Mouse (Mus musculus): ENCODE measurements around the gene Gm20388.

Gm20388 gene

DNA sequence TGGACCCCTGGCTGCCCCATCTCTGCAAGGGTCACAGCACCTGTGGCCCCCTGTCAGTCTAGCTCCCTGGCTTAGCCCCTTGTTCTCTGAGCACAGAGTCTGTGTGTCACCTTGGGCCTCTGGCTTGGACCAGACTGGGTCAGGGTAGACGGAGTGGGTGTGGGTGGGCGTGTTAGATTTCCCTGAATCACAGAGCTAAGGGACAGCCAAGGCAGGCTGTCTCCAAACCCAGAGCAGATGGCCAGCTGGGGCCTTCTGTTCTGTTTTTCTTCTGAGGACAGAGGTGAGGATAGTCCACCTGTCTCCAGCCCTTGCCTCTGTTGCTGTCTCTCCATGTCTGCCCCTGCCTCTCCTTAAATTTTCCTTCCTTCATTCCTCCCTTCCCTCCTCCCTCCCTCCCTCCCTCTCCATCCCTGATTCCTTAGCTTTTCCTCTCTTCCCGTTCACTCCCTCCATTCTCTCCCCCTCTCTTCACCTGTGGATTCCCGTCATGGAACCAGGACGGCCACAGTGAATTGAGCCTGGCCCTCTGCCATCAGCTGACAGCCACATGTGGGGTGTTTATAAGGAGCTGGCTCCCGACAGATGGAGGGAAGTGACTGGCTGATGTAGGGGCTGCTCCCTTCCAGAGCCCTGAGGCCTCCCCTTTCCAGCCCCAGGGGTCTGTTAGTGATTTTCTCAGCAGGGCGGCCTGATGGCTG lies 1852.5 kb downstream of the Gm20388 start:
- DNase-seq (ENCODE audit: extremely low spot score), result no peak

DNA sequence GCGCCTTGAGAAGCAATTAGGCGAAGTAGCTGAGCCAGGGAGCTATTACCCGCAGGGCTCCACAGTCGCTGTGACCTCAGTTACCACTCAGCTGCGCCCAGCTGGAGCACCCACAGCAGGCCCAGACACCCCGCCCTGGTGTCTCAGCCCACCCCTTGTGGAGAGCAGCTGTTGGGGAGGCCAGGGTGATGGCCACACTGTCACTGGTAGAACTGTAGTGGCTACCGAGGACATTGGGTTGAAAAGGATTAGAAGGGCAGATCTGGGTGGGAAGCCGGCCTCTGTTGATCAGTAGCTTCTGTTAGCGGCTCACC lies 1853.0 kb downstream of the Gm20388 start:
- DNase-seq (ENCODE audit: extremely low spot score), result no peak

DNA sequence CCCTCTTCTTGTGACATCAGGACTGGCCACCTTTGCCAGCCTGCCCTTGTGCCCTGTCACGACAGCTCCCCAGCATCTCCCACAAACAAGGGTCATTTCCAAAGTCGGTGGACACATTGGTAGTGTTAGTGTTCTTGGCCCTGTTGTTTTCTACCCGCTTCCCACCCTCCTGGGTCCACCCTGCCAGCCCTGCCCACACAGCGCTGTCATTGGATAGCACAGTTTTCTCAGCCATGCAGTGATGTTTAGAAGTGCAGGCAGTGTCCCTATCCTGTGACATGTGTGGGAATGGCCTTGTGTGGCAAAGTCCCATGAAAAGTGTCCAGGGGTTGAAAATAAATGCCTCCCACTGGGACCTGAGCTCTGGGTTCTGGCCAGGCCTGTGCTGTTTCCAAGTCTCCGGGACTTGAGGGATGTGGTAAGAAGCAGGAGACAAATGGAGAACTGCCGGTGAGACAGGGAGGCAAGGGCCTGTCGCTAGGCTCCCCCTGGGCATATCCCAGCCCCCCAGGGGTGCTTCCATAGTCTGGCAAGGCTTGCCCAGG lies 1855.0 kb downstream of the Gm20388 start:
- no peak for DNase-seq (ENCODE audit: extremely low spot score)

DNA sequence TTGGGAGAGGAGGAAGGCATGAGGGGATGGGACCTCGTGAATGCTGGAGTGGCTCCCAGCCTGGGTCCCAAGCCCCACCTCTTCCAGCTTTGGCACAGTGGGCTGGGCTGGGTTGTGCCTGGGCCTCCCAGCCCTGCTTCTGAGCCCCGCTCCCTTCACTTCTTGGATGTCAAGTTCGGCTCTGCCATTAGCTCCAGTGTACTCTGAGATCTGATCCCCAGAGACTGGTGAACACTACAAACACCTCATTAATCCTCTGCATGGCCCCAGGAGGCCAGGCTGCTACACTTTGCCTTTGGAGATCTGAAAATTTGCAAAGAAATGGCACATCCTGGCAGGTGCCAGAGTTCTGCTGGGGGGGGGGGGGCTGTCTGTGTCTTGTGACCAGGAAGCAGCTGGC lies 1858.5 kb downstream of the Gm20388 start:
- no peak for DNase-seq (ENCODE audit: extremely low spot score)

DNA sequence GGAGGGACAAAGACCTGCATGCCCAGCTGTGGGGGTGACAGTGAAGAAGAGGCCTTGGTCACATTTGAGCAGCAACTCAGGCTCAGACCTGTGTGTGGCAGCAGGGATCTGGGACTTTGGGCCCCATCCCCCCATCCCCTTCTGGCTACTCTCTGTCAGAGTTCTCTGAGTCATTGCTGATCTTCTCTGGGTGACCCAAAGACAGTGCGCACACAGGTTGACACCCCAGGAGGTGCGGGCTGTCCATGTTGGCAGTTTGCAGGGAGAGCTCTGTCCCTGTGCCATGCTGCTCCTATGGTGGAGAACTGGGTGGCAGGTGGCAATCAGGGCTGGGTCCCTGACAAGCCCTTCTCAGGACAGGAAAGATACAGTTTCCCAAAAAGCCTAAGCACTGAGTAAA lies 1859.0 kb downstream of the Gm20388 start:
- no peak for DNase-seq (ENCODE audit: extremely low spot score)

DNA sequence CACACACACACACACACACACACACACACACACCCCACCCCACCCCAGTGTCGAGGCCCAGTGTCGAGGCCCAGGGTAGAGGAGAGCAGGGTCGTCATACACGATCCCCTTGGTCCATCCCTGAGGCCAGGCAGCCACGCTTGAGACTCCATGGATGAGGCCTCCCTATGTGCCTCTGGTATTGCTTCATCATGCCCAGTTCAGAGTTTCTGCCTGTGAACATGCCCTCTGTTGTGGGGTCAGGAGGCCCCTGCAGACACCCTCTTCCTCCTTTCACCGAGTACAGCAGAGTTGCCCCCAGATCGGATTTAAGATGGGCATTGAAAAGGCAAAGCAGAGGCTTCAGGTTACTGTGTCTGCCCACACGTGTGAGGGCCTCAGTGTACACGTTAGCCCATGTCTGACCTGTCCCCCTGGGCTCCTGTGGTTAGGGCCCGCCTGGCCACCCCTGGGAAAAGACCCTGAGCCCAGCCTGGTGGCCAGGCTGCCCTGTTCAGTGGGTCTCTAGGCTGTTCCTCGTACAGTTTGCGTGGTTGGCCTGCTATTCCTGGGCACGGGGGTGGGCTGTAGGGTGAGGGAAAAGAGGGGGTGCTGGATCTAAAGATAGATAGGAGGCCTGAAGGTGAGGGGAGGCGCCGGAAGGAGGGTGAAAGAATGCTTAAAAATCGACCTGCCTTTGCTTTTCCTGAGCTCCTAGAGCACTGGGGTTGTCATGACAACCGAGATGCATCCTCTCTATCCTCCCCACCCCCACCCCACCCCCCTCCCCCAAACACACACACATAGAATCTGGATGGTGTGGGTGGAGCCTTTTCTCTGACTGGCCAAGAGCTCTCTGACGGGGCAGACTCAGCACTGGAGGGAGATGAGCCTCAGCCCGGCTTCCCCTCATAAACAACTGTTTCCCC lies 1860.5 kb downstream of the Gm20388 start:
- DNase-seq (ENCODE audit: extremely low spot score), result peak; percentile 50

DNA sequence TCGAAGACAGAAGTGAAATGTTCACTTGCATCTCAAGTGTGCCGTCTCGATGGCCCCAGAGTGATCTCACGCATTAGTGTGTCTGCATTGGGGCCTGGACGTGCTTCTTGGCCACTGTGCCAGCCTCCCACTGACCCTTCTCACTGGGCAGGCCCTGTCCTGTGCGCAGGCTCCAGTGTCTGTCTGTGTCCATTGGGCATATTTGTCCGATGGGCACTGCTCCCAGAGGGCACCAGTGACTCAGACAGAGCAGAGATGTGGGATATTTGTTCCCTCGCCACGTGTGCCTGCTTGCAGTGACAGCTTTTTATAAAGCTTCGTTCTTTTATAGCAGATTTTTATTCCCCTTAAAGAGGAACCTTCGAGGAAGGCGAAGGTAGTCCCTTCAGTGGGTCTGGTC lies 1863.2 kb downstream of the Gm20388 start:
- DNase-seq (ENCODE audit: extremely low spot score), result no peak

DNA sequence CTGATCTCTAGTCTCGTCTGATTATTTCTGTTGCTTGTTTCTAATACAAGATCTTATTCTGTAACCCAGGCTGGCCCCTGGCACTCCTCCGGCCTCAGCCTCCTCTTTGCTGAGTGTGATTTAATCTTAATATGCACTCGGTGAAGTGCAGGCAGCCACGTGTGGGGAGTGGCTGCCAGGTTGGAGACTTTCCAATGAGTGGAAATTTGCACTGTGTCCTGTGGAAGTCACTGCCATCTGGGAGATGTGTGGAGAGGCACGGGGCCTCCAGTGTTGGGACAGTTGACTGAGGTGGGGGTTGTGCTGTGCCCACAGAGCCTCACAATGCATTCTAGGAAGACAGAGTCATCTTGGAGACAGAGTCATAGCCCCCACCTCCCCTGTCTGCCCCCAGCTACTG lies 1871.9 kb downstream of the Gm20388 start:
- DNase-seq (ENCODE audit: extremely low spot score), result no peak

DNA sequence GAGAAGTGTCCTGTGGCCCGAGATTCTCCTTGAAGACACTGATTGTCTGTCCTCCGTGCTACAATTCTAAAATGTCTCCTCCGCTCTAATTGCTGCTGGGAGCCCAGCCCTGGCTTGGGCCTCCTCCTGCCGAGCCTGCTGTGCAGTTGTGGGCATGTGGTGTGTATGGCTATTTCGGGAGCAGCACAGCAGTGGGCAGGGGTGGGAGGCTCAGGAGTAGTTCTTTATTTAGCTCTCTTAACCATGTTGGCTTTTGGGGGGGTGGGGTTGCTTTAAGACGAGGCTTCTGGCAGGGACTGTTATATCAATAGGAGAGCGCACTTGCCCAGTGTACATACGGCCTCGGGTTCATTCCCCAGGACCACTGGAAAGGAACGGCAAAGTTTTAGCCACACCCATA lies 1875.9 kb downstream of the Gm20388 start:
- no peak for DNase-seq (ENCODE audit: extremely low spot score)

DNA sequence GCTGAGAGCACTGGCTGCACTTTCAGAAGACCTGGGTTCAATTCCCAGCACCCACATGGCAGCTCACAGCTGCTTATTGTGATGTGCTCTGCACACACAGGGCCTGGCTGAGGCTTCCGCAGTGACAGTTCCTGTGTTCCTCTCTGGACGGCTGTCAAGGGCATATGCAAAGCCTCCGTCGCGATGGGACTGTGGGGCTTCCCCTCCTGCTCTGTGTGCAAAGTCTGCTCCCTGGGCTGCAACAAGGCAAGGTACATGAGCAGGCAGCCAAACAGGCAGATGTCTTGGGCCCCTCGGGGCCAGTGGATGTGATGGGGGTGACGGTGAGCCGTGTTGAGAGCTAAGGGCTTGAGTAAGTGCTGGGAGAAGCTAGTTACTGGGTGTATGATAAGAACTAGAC lies 1878.1 kb downstream of the Gm20388 start:
- DNase-seq (ENCODE audit: extremely low spot score), result no peak

DNA sequence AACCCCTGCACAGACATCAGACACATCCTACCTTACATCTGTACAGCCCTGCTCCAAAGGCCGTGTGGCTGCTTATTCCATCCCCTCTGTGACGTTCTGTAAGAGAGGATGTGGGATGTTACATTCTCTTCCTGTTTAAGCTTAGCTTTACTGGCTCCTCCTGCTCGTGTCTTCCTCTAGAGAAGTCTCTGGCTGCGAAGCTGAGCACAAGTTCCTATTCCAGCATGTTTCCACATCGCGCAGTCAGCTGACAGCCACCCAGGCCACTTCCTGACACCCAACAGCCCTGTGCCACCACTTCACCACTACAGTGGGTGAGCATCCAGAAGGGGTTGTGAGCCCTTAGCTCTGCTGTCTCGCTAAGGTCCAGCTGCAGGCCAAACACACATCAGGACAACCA lies 1881.5 kb downstream of the Gm20388 start:
- no peak for DNase-seq (ENCODE audit: extremely low spot score)

DNA sequence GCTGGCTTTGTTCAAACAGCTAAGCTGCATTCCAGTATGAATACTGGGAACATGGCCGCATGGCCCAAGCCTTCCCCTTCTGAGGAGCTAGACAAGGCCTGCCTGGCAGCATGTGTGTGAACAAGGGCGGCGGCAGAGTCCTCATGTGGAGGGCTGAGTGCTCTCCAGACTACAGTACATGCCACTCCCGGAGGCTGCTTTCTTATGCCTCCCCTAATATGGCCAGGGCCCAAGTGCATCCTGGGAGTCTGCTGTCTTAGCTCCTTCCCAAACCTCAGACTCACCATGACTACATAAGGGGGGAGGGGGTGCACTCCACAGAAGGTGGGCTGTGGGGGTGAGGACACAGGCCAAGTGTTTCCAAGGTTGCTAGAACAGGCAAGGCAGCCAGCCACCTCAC lies 1882.0 kb downstream of the Gm20388 start:
- no peak for DNase-seq (ENCODE audit: extremely low spot score)

DNA sequence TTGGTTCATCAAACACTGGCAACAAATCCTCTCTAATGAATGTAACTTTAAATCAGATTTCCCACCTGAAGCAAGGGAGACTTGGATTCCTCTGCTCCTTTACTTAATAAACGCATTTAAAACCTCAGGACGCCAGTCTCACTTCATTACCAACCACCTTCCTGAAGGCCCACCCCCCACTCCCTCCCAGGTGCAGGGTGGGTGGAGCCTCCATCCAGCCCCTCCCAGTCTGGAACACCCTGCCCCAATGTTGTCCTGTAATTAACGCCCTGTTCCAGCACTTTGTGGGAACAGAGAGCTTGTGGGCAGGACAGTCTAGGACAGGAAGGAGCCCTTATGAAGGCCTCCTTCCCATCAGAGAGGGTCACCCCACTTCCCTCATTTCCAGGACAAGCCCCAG lies 1883.5 kb downstream of the Gm20388 start:
- no peak for DNase-seq (ENCODE audit: extremely low spot score)

DNA sequence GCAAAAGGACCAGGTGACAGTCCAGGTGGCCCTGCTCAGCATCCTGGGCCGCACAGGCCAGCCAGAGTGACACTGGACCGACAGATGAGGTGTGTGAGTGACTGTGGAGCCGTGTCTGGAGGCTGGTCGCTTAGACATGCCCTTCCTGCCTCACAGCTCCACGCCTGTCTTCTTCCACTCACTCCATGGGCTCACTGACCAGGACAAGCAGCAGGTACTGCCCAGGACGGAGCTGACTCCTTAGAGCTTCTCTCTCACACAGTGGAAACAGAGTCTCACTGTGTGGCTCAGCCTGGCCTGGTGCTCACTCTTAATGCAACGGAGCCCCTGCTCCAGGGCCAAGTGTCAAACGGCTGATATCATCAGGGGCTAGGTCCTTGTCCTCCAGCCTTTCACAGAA lies 1884.8 kb downstream of the Gm20388 start:
- no peak for DNase-seq (ENCODE audit: extremely low spot score)

DNA sequence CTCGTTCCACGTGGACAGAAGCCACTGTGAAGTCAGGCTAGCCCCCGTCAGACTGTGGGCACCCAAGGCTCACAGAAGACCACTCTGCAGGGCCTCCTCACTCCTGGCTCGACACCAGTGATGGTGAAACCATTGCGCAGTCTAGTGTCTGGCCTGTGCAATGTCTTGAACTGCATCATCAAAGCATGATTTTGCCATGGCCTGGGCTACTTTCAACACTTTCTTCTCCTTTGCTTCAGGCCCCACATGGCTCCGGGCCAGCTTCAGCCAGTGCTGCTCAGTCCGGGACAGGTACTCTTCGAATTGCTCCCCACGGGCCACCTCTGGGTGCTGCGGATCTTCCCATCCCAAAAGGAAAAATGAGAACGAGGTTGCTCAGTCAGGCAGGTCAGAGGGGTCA lies 1885.8 kb downstream of the Gm20388 start:
- DNase-seq (ENCODE audit: extremely low spot score), result no peak

DNA sequence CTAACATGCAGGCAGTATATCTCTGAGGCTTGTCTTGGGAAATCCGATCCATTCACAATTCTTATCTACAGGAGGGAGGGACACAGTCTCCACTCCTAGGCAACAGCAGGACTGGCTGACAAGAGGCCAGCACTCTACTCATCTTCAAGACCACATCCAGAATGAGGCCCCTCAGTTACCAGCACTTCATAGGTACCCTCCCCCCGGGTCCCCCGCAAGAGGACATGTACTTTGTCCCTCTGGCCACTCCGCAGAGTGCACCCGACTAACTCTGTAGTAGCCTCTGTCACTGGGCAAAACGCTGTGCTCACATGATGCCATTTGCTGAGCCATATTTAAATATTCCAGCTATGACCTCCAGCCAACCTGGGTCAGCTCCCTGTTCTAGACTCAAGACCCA lies 1887.8 kb downstream of the Gm20388 start:
- DNase-seq (ENCODE audit: extremely low spot score), result no peak

DNA sequence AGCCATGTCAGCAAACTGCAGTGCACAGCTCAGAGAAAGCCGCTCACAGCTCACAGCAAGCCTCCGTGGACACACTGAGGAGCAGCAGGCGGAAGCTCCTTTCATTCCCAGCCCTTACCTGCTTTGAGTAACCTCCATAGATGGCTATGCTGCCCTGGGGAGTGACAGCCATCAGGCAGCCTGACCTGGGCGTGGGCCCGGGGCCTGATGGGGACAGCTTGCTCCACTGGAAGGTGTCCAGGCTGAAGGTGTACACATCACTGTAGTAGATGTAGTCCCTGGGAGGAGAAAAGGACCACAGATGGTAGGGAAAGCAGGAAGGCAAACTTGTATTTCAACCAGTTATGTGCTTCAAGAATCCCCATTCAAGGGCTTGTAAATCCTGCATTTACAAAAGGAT lies 1894.2 kb downstream of the Gm20388 start:
- DNase-seq (ENCODE audit: extremely low spot score), result no peak

DNA sequence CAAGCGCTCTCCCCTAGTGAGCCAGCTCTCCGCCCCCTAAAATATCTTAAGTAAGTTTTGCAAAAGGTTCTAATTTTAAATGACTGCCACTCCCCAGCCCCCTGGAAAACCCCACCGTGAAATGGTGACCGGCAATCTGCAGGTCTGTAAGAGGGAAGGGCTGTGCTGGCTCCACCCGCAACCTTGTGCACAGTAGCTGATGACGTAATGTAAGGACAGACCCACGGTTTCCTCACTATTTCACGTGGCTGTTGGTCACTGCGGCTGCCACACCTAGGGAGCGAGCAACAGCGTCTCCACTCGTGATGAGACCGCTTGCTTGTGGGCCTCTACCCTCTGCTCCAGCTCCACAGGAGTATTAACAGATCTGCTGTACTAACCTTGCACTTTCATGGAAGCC lies 1895.5 kb downstream of the Gm20388 start:
- no peak for DNase-seq (ENCODE audit: extremely low spot score)

DNA sequence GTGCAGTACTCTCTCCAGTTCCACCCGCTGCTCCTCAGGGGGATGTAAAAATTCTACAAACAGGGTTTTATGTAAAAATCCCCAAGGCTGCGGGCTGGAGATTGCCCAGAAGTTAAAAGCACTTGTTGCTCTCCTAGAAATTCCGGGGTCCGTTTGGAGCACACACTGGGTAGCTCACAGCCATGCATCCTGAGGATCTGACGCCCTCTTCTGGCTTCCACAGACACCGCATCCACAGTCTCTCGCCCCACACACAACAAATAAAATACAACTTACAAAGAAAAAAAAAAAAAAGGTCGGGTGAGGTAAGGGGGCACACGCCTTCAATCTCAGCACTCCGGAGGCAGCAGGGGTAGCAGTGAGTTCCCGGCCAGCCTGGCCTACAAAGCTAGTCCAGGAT lies 1897.4 kb downstream of the Gm20388 start:
- DNase-seq (ENCODE audit: extremely low spot score), result no peak

DNA sequence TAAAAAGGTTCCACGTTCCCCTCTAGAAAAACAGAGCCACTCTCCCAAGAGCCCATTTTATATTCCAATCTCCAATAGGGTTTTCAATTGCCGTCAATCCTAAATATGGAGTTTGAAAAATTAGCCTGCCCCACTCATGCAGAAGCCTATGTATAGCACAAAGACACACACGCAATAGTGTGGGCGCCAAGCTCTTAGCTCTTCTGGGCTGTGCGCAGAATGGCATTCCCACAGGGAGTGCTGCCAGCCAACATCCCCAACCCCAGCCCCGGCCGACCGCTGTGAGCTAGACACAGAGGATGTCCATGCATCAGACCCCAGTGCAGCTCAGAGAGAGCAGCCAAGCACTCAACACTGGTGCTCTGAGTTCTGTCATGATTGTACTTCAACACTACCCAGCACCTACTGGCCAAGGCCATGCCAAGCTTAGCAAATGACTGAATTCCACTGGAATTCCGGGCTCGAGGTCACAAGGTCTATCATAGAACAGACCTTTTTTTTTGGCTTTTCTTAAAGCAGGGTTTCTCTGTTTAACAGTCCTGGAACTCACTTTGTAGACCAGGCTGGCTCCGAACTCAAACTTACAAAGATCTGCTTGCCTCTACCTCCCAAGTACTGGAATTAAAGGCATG lies 1899.0 kb downstream of the Gm20388 start:
- DNase-seq (ENCODE audit: extremely low spot score), result no peak

DNA sequence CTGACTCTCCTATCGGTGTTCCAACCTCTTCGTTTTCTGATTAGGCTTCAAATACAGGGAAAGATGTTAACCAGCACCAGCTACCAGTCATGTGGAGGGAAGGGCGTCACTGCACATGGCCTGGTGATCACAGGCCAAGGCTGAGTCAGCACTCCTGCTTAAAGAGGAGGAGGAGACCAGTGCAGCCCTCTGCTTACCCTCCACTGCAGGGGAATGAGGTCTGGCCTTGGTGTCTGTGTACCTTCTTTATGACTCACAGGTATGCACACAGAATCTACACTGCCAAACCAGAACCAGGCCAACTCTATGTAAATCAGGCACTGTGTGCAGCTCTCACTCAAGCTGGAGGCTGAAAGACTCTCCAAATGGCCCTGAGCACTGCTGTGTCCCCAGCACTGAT lies 1900.9 kb downstream of the Gm20388 start:
- DNase-seq (ENCODE audit: extremely low spot score), result no peak

DNA sequence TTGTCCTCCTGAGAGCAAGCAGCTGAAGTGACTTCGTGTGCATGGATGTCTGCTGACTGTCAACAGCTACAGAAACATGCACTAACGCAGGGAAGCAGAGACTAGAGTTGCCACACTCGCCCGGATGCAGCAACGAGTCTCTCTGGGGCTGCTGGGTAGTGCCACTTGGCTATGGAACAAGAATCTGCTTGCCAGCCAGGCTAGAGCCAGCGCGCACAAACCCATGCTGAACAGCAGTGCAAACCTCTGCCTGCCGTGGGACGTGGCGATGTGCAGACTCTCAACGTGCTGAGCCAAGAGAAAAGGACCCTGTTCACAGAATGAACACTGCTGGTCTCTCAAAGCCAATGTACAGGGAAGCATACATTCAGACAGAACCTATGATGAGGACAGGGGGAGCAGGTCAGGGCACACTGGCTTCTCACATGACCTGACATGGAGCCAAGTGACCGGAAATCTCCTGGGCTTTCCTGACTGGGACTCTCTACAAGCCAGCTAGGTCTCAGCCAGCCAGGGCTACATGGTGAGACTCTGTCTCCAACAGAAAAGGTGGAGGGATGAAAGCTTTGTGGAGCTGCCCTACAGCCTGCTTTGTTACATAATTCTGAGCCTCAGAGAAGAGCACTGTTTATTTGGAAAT lies 1901.4 kb downstream of the Gm20388 start:
- DNase-seq (ENCODE audit: extremely low spot score), result no peak

Measured in embryo, embryonic 9.5 days (tissue).